Mouse (Mus musculus): ENCODE measurements around the gene Trim10.
A peak's percentile ranks its signal among the peaks of the same experiment; 100 is the strongest.
"Not testable (repeated sequence)": the region's sequence is repeated elsewhere in the genome, so short reads cannot be mapped to it uniquely, and the experiment has no call there.

The Trim10 gene

DNA sequence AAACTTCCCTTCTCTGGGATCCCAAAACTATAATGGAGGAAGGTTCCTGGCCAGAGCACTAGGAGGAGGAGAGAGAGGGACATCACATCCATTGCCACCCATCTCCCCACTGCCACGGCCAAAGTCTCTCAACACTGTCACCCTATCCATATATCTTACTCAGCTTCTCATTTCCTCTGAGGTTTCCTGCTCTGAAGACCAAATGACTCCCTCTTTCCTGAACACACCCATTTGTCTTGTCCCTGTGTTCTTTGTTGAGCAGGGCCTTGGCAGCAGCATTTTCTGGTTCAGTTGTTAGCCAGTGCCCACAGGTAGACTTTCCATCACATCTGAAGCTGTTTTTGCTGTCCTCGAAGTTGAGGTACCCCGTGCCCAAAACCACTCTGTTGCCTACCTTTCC, 11.2 kb upstream of the Trim10 start:
- ATAC-seq (ENCODE audit: low TSS enrichment): no peak

DNA sequence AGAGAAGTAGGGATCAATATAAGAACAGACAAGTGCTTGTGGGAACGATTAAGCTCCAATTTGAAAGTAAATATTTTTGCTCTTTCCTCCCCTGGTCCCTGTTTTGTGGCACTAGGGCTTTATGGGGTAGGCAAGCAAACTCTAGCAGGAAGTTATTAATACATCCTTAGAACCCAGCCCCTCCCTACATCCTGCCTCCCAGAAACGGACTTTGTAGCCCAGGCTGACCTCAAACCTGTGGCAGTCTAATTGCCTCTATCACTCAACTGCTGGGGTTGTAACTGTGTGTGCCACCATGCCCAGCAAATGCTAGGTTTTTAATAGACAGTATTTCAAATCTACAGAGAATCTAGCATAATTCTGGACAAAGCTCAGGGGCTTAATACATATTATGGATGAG, 7.7 kb upstream of the Trim10 start:
- ATAC-seq (ENCODE audit: low TSS enrichment): no peak

DNA sequence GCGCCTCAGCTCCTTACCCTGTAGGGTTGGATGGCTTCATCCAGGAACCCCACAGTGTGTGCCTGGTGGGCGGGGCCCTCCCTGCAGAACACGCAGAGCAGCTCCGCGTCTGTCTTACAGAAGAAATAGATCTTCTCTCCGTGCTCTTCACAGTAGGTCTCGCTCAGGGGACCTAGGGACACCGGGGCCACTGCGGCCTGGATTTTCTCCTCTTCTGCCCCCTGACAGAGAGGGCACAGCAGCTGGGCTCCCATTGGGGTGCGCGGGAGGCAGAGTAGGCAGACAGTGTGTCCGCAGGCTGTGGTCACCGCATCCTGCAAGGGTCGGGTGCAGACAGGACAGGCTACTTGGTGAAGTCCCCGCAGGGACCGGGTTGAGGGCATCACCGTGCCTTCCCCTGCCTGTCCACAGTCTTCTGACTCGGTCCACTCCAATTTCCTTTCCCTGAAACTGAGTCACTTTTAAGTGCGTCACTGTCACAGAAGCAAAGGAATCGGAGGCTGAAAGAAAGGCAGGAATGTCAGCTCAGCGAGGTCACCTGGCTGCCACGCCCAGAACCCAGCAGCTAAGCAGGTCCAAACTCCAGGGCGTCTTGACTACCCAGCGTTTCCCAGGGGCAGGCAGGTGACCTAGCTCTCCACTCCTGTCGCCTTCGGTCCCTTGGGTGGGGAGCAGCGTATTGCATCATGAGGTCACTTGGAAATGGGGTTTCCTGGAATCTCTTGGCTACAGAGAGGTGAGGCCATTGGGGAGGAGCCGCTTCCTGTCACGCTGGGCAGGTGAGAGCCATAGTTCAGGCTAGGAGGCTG, 2.5 kb upstream of the Trim10 start, which contains the start of gene Trim15:
TSS of gene Trim15 (minus strand) at position 492 of the 809 bp plus-strand sequence.
- no peak for ATAC-seq (ENCODE audit: low TSS enrichment)

DNA sequence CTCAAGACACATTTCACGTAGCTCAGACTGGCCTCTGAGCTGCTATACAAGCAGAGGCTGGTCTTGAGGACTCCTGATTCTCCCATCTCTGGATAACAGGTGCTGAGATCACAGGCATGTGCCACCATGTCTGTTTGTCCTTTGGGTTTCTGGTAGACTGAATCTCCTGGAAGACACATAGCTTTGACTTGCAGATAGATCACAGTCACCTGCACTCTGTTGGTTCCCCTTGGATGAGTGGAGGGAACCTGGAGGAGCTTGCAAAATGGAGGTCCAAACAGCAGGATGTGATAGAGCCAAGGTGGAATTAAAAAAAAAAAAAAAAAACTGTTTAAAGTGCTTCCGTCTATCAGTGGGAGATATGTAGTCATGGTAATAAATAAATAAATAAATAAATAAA, 538 bp upstream of the Trim10 start:
- ATAC-seq (ENCODE audit: low TSS enrichment): no peak

DNA sequence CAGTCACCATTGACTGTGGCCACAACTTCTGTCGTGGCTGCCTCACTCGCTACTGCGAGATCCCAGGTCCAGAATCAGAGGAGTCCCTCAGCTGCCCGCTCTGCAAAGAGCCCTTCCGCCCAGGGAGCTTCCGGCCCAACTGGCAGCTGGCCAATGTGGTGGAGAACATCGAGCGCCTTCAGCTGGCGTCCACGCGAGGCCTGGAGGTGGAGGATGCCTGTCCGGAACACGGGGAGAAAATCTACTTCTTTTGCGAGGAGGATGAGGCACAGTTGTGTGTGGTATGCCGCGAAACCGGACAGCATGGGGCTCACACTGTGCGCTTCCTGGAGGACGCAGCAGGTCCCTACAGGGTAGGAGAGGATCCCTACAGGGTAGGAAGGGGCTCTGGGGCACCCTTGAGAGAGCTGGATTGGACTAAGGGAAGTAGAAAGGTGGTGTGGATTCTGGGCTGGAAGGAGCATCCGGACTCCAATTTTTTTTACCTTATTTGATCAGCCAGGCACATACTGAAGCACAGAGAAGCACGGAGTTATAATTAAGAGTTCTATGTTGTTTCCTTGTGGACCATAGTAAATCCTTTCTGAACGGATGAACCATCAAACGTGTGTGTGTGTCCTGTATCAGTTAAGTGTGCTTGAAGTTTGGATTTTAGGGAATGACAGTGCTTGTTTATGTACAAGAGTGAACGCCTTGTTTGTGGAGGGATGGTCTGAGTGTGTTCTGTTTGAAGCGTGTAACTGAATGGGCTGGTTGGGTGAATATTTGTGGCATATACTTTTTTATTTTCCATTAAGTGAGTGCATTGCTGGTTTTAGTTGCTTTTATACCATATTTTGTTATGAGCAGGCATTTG, 809 bp downstream of the Trim10 start:
- no peak for ATAC-seq (ENCODE audit: low TSS enrichment)

DNA sequence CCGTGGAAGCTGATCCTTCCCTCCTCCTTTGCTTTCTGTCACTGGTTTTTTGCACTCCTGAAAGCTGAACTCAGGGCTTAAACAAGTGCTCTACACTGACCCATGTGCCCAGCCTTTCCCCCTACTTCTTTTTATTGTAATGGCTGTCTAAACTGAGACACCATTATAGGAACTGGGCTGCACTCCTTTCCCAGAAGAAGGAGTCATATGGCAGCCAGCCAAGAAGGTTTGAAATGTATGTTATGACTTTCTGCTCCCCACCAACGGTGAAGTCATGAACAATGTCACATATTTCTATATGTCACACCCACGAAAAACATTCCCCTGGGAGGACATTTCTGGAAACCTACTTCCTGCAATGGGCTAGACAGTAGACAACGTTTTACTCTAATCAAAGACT, 5.3 kb downstream of the Trim10 start:
- no peak for ATAC-seq (ENCODE audit: low TSS enrichment)

DNA sequence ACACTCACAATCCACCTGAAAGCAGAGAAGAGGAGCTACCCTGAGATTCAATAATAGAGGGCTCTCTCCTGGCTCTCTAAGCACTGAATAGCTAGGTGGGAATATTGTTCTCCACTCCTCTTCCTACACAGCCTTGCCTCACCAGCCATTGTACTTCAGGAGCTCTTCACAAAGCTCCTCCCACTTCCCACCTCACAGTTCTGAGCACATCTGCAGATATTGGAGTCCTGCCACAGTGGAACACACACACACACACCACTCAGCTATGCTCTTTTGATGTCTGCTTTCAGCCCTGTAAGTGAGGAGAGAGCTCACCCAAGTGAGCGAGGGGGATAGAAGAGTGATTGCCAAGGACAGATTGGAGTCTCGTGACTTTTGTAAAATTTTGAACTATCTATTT, 14.0 kb downstream of the Trim10 start:
- no peak for ATAC-seq (ENCODE audit: low TSS enrichment)

DNA sequence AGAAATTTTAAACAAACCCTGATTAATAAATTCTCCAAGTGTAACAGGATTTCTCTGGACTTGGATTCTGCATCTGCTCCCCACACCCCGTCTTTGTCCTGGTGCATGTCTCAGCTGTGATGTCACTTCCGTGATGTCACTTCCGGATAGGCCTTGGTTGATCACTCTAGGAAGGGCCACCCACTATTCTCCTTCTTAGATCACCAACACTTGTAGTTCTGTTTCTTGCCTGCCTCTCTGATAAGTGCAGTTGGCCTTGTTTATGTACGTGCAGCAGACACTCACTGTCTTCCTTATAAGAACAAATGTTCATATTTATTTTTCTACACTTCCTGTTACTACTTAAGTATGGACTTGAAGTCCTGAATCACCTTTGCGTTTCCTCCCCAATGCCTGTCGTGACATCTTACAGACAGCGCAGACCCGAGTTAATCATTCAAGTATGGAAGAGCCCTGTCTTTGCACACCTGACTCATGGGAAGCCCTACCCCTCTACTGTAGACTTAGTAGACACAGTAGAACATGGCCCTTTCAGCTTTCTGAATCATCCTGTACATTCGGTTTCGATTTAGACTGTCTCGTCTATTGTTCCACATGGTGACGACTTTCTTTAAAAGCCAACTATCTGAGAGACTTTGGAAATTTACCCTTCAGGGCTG, 15.9 kb downstream of the Trim10 start:
- ATAC-seq (ENCODE audit: low TSS enrichment): no peak

DNA sequence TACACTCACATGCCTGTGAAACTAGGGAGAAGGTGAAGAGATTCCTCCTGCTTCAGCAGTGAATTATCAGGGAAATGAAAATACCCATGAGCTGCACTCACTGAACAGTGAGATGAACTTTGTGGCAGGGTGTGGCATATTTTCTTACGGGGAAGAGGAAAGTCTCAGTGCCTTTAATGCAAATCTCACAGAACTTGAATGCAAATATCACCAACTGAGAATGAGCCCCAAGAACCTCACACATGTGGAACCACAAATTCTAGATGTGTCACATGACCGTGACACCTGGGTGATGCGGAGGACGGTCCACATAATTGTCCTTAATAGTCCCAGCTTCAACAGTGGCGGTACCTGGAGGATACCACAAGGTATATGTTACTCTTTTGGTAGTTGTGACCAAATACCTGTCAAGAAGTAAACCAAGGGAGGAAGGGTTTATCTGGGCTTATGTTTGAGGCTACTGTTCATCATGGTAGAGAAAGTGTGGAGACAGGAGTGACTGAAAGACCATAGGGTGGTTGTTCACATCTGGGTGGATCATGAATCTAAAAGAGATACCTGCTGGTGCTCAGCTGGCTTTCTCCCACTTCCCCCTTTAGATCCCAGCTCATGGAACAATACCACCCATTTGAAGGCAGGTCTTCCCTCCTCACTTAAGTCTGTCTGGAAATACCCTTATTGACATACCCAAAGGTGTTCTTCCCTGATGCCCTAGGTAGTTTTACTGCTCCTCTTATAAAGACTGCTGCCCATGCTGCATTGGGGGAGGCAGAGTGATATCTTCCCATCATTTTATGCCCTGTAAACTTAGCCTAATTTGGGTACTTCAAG, 20.9 kb downstream of the Trim10 start, which contains the start of gene Trim40:
TSS of gene Trim40 (minus strand) at position 51 of the 831 bp plus-strand sequence.
- no peak for ATAC-seq (ENCODE audit: low TSS enrichment)

DNA sequence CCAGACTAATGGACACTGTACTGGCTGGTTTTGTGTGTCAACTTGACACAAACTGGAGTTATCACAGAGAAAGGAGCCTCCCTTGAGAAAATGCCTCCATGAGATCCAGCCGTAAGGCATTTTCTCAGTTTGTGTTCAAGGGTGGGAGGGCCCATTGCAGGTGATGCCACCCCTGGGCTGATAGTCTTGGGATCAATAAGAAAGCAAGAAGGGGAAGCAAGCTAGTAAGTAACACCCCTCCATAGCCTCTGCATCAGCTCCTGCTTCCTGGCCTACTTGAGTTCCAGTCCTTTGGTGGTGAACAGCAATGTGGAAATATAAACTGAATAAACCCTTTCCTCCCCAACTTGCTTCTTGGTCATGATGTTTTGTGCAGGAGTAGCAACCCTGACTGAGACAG, 22.1 kb downstream of the Trim10 start:
- ATAC-seq (ENCODE audit: low TSS enrichment): not testable (repeated sequence)

DNA sequence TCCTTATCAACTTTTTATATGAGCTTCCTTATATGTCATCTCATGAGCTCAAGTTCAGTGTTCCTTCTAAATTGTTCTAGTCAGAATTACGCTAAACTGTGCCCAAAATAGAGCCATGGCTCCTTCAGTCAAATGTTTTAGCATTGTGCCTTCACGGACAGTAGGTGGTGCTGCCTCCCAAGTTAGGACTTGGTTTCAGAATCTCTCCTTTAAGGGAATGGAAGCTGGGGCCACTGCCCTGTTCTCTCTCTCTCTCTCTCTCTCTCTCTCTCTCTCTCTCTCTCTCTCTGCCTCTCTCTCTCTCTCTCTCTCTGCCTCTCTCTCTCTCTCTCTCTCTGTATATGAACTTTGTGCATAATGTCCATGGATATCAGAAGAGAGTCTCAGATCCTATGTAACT, 23.0 kb downstream of the Trim10 start:
- peak; percentile 95 for ATAC-seq (ENCODE audit: low TSS enrichment)

DNA sequence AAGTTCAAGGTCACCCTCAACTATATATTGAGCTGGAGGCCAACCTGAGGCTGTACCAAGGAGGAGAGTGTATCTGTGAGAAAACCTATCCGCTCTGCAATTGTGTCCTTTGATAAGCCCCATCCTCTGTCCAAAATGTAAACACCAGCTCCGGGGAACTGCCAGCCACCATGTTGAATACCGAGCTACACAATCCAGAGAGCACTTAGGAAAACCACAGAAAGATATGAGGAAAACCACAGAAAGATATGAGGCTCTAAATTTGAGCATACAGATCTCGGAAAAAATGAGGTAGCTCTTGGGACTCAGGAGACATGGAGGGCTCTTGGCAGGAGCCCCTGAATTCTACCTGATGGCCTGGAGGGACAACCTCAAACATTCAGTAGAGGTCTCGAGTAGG, 24.0 kb downstream of the Trim10 start:
- ATAC-seq (ENCODE audit: low TSS enrichment): no peak

DNA sequence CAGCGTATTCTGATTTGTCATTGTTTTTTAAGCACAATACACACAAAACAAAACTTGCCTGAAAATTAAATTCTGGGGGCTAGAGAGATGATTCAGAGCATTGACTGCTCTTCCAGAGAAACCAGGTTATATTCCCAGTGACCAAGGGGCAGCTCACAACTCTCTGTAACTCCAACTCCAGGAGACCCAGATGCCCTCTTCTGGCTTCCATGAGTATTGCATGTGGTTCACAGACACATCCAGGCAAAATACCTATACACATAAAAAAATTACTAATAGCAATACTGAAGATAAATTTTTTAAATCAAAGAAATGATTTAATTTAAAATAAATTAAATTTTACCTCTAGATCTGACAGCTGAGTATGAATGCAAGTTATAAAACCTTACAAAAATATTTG, 27.2 kb downstream of the Trim10 start:
- no peak for ATAC-seq (ENCODE audit: low TSS enrichment)

DNA sequence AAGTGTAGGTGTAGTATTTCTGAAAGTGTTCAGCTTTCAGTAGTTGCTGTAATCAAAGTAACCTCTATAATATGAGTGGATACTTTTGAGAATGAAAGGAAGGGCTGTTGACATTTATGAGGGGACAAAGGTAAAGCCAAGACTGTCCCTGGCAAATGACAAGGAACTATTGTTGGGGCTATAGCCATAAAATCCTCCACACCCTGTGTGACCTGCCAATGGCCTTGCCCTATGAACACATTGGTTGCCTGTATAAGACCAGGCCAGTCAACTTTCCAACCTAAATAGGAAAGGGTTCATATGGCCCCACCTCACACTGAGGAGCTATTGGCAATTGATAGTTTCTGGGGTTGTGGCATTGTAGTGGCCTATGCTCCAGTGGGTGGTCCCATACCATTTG, 27.7 kb downstream of the Trim10 start:
- ATAC-seq (ENCODE audit: low TSS enrichment): no peak

DNA sequence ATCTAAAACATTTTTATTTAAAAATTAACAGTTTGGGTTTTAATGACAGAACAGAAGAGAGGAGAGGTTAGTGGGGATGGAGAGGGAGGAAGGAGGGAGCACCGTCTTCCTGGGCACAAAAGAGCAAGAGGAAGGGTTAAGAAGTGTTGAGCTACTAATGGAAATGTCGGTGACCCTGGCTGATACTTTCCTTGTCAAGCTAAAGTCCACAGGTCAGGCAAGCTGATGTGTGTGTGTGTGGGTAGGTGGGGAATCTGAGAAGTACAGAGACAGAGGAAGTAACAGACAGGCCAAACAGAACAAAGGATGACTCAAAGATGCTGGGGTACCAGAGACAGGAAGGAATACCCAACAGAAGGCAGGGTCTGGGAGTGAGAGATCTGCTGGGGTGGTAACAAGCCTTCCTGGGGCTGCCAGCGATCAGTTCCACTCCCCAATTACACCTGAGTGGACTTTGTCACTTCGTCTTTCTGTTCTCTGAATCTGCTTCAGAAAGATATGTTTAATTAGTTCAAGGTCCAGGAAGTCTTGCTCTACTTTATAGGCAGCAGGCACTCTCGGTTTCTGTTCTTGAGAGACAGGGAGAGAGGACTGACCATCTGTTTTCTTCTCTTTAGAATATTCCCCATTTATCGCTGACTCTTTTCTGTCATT, 28.3 kb downstream of the Trim10 start, which contains the start of gene Trim31:
TSS of gene Trim31 (plus strand) at position 567 of the 654 bp plus-strand sequence.
- ATAC-seq (ENCODE audit: low TSS enrichment): no peak

DNA sequence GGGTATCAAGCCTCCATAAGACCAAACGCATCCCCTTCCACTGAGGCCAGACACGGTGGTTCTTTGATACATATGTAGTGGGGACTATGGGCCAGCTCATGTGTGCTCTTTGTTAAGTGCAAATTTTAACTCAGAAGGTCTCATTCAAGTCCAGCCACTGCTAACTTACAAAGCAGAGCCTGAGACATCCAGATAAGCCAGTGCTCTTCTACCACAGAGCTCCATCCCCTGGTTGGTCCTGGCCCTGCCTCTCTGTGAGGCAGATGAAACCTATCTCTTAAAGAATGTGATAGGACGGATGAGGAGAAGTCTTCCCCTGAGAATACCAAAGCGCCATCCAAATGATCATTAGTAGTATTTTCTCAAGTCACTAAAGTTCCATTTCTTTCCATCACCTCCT, 30.0 kb downstream of the Trim10 start:
- no peak for ATAC-seq (ENCODE audit: low TSS enrichment)

DNA sequence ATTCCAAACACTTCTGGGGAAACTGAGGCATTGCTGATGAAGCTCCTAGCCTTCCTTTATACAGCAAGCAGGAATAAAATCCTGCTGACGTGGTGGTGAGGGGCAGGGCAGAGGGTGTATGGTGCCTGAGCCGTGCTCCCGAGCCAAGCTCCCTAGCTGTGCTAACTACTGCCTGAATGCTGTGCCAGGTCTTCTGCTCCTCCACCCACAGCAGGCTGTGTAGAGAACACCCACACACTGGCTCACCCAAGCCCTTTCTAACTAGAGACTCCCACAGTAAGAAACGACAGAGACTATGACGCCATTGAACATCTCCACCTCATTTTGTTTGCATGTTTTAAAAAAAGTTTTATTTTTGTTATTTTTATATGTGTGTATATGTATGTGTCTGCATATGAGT, 30.6 kb downstream of the Trim10 start:
- ATAC-seq (ENCODE audit: low TSS enrichment): peak; percentile 98

DNA sequence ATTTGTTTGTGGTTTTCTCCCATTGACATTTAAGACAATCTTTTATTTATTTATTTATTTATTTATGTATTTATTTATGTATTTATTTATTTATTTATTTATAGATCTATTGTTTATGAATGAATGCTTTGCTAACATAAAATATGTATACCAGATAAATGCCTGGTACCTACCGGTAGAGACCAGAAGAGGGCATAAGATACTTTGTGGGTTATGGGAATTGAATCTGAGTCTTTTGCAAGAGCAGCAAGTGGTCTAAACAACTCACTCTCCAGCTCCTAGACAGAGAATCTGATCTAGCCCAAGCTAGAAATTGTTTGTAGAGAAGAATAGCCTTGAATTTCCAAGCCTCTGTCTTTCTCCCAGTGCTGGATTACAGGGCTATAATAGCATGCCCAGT, 31.3 kb downstream of the Trim10 start:
- ATAC-seq (ENCODE audit: low TSS enrichment): no peak

DNA sequence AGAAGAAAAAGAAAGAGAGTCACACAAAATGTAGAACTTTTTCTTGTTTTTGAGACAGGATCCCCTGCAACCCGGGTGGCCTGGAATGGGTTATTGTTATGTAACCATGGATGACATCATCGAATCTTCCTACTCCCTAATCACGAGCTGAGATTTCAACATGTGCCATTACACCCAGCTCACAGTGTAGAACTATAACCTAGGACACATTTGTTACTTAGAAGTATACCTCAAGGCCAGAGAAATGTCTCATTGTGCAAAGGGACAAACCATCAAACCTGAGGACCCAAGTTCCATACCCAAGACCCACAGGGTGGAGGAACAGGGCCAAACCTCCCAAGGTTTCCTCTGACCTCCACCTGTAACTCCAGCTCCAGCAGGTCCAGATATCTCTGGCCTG, 34.3 kb downstream of the Trim10 start:
- ATAC-seq (ENCODE audit: low TSS enrichment): no peak

DNA sequence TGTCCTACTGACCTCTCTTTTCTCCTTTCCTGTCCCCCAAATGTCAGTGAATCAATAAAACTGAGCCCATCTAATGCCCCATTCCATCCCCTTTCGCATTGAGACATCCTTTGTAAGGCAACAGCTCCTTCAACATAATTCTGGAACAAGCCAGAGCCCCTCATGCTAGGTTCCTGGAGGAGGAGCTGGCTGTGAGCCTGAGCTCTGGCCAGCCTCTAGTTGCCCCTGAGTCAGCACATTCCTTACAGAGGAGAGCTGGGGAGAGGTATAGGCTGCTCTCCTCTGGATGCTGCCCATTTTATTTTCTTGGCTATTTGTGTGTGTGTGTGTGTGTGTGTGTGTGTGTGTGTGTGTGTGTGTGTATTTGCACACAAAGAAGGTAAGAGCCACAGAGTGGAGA, 38.9 kb downstream of the Trim10 start:
- ATAC-seq (ENCODE audit: low TSS enrichment): no peak

DNA sequence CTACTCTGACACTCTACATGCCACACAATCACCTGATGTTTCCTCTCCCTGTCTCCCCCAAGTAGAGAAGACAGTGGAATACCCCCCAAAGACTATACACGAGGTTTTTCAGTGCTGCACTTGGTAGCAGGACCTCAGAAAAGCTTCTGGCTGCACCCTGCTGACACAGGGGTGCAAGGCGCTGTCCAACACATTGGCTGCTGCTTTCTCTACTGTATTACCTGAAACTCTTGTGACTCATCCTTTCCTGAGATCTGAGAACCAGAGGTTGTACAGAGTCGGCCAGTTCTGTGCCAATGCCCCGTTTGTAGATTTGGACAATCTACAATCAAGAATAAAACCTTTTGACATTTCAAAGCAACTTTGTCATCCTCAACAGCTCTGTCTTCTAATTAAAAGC, 40.4 kb downstream of the Trim10 start:
- ATAC-seq (ENCODE audit: low TSS enrichment): no peak
